Mouse (Mus musculus) A20 (cell line): Measurements from ENCODE around the gene Nod1.

ENCODE experiments used
- DNase-seq: peaks from one replicate; pipeline ENCODE4 v3.0.0-alpha.2; 2011; ENCODE audit warnings: low read depth, low spot score

Gene Nod1

GRCm38 (mm10) chr6:54940126-54940525 is 32.3 kb downstream of the Nod1 start:
- no peak for DNase-seq

- no peak for DNase-seq
Measured at GRCm38 (mm10) chr6:54939631-54940030, 32.8 kb downstream of the Nod1 start.

GRCm38 (mm10) chr6:54936496-54936895 is 35.9 kb downstream of the Nod1 start:
- DNase-seq = no peak

- no peak for DNase-seq
Measured at GRCm38 (mm10) chr6:54934930-54935329, 37.5 kb downstream of the Nod1 start.

GRCm38 (mm10) chr6:54934313-54934712 is 38.1 kb downstream of the Nod1 start:
- no peak for DNase-seq

GRCm38 (mm10) chr6:54933866-54934265 is 38.5 kb downstream of the Nod1 start:
- no peak for DNase-seq

GRCm38 (mm10) chr6:54933216-54933615 is 39.2 kb downstream of the Nod1 start:
- no peak for DNase-seq

GRCm38 (mm10) chr6:54932526-54932925 is 39.9 kb downstream of the Nod1 start:
- no peak for DNase-seq

- no peak for DNase-seq
Measured at GRCm38 (mm10) chr6:54931641-54932040, 40.8 kb downstream of the Nod1 start.

- no peak for DNase-seq
Measured at GRCm38 (mm10) chr6:54927946-54928345, 44.5 kb downstream of the Nod1 start.

GRCm38 (mm10) chr6:54926899-54927298 is 45.5 kb downstream of the Nod1 start:
- DNase-seq = no peak

- DNase-seq = no peak
Measured at GRCm38 (mm10) chr6:54925736-54926440, 46.5 kb downstream of the Nod1 start.

GRCm38 (mm10) chr6:54924538-54924937 is 47.9 kb downstream of the Nod1 start:
- no peak for DNase-seq

GRCm38 (mm10) chr6:54918521-54918920 is 53.9 kb downstream of the Nod1 start:
- DNase-seq = no peak

GRCm38 (mm10) chr6:54917523-54917922 is 54.9 kb downstream of the Nod1 start:
- DNase-seq = peak; percentile 60

- DNase-seq = no peak
Measured at GRCm38 (mm10) chr6:54916941-54917340, 55.5 kb downstream of the Nod1 start.

GRCm38 (mm10) chr6:54916163-54916562 is 56.2 kb downstream of the Nod1 start:
- peak; percentile 12 for DNase-seq

- no peak for DNase-seq
Measured at GRCm38 (mm10) chr6:54914977-54915376, 57.4 kb downstream of the Nod1 start.

GRCm38 (mm10) chr6:54906053-54907040 is 66.1 kb downstream of the Nod1 start:
- no peak for DNase-seq

GRCm38 (mm10) chr6:54902547-54902946 is 69.9 kb downstream of the Nod1 start:
- no peak for DNase-seq

- DNase-seq = no peak
Measured at GRCm38 (mm10) chr6:54900256-54900655, 72.2 kb downstream of the Nod1 start.

GRCm38 (mm10) chr6:54891384-54891783 is 81.0 kb downstream of the Nod1 start:
- no peak for DNase-seq

- no peak for DNase-seq
Measured at GRCm38 (mm10) chr6:54890221-54890620, 82.2 kb downstream of the Nod1 start.
